Mouse (Mus musculus) spleen, adult 2 months (tissue): Measurements from ENCODE around the gene Twf2.

ENCODE experiments used
- CTCF ChIP-seq: fragments of 200-500 bp; IDR thresholded peaks from 2 replicates; pipeline ENCODE4 v1.5.1; 2011; ENCODE audit warnings: mild to moderate bottlenecking, inconsistent platforms; ENCODE audit not compliant: insufficient read depth, insufficient read length, insufficient replicate concordance; ENCODE audit errors: extremely low read depth
- POLR2A ChIP-seq: fragments of 200-500 bp; IDR thresholded peaks from 2 replicates; pipeline ENCODE4 v1.6.1; 2011; ENCODE audit warnings: low read depth, low read length, inconsistent platforms

DNA sequence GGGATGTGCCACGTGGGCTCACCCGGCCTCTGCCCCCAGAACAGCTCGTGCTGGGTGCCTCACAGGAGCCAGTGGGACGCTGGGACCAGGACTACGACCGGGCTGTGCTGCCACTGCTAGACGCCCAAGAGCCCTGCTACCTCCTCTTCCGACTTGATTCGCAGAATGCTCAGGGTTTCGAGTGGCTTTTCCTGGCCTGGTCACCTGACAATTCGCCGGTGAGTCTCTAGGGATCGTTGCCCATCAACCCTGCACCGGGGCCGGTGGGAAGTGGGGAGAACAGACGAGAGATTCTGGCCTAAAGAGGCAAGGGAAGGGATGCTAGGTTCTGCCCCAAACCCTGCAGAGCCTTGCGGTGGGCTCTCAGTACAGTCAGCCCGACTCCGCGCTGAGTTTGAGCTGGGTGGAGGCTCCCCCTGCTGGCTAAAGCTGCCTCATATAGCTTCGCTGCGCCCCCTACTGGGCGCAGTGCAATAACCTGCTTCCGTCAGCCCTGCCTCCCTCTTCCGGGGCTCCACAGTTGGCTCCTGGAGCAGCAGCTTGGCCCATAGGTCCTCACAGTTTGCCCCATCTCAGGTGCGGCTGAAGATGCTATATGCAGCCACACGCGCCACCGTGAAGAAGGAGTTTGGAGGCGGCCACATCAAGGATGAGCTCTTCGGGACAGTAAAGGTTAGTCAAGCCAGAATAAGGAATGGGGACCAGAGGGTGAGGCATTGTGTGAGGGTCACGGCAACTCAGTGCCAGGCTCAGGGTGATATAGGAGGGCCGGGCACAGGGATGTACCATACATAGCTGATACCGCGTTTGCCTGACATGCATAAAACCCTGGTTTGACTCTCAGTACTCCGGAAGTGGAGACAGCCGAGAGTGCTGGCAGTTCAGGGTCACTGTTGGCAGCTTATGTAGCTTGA lies 9.0 kb downstream of the Twf2 start:
- TF ChIP-seq POLR2A (no peak), CTCF (peak; percentile 100)
